Mouse (Mus musculus): ENCODE results near the gene Pum1. TPM values are rescaled to one million over a fixed set of nuclear protein-coding genes. Genes with fewer than 3 reads are reported as not detected.

The Pum1 gene
- polyA plus RNA-seq, 1 experiment: 42.8 TPM

- WGBS: 87% methylated on average over 9 of the region's 9 CpGs
- no peak for TF ChIP-seq POLR2A (IDR thresholded peaks at IDR 0.05; ENCODE audit: borderline replicate concordance, control insufficient read depth, low read depth, low read length)
- no peak for TF ChIP-seq CTCF (IDR thresholded peaks at IDR 0.05; ENCODE audit: control insufficient read depth, insufficient read depth, low read length)
- no peak overlapping the region for H3K27ac ChIP-seq (ENCODE audit: control insufficient read depth, insufficient read depth, low read depth, low read length, poor library complexity)
- no peak overlapping the region for H3K4me3 ChIP-seq (replicated peaks; ENCODE audit: control insufficient read depth, low read depth, low read length)
- H3K4me1 ChIP-seq (ENCODE audit: control insufficient read depth, insufficient read depth, low read length): no peaks in the 10 kb centered on the region
Observed at GRCm38 (mm10) chr4:130806746-130807145, 143.6 kb downstream of the Pum1 start.

- Histone ChIP-seq H3K4me1 (ENCODE audit: control insufficient read depth, insufficient read depth, low read length) (no peaks in the 10 kb centered on the region; the same call in 1 of the 2 replicates), H3K27ac (ENCODE audit: control insufficient read depth, insufficient read depth, low read depth, low read length, poor library complexity) (no peak overlapping the region), H3K4me3 (replicated peaks; ENCODE audit: control insufficient read depth, low read depth, low read length) (no peak overlapping the region)
- 82% methylated on average over 5 of the region's 5 CpGs for WGBS
- TF ChIP-seq POLR2A (IDR thresholded peaks at IDR 0.05; ENCODE audit: borderline replicate concordance, control insufficient read depth, low read depth, low read length): no peak
- TF ChIP-seq CTCF (IDR thresholded peaks at IDR 0.05; ENCODE audit: control insufficient read depth, insufficient read depth, low read length): no peak
Observed at GRCm38 (mm10) chr4:130809784-130810183, 146.7 kb downstream of the Pum1 start.

- WGBS: 86% methylated on average over 3 of the region's 3 CpGs
Observed at GRCm38 (mm10) chr4:130810845-130811244, 147.7 kb downstream of the Pum1 start.

GRCm38 (mm10) chr4:130811385-130811784 lies 148.3 kb downstream of the Pum1 start:
- H3K27ac ChIP-seq (ENCODE audit: control insufficient read depth, insufficient read depth, low read depth, low read length, poor library complexity): no peak overlapping the region
- no peaks in the 10 kb centered on the region; the same call in 1 of the 2 replicates for H3K4me1 ChIP-seq (ENCODE audit: control insufficient read depth, insufficient read depth, low read length)
- TF ChIP-seq POLR2A (IDR thresholded peaks at IDR 0.05; ENCODE audit: borderline replicate concordance, control insufficient read depth, low read depth, low read length): no peak
- no peak for TF ChIP-seq CTCF (IDR thresholded peaks at IDR 0.05; ENCODE audit: control insufficient read depth, insufficient read depth, low read length)
- no peak overlapping the region for H3K4me3 ChIP-seq (replicated peaks; ENCODE audit: control insufficient read depth, low read depth, low read length)
- 77% methylated on average over 7 of the region's 7 CpGs for WGBS

More at GRCm38 (mm10) chr4:130810845-130811244, 147.7 kb downstream of the Pum1 start:
- H3K4me1 ChIP-seq (ENCODE audit: control insufficient read depth, insufficient read depth, low read length): no peaks in the 10 kb centered on the region; the same call in 1 of the 2 replicates
- no peak overlapping the region for H3K27ac ChIP-seq (ENCODE audit: control insufficient read depth, insufficient read depth, low read depth, low read length, poor library complexity)
- no peak for TF ChIP-seq CTCF (IDR thresholded peaks at IDR 0.05; ENCODE audit: control insufficient read depth, insufficient read depth, low read length)
- no peak for TF ChIP-seq POLR2A (IDR thresholded peaks at IDR 0.05; ENCODE audit: borderline replicate concordance, control insufficient read depth, low read depth, low read length)
- no peak overlapping the region for H3K4me3 ChIP-seq (replicated peaks; ENCODE audit: control insufficient read depth, low read depth, low read length)

- Histone ChIP-seq H3K4me3 (replicated peaks; ENCODE audit: control insufficient read depth, low read depth, low read length) (no peak overlapping the region), H3K4me1 (ENCODE audit: control insufficient read depth, insufficient read depth, low read length) (no peaks in the 10 kb centered on the region; the same call in 1 of the 2 replicates), H3K27ac (ENCODE audit: control insufficient read depth, insufficient read depth, low read depth, low read length, poor library complexity) (no peak overlapping the region; the same call in 1 of the 2 replicates)
- WGBS: 58% methylated on average over 2 of the region's 2 CpGs
- TF ChIP-seq CTCF (IDR thresholded peaks at IDR 0.05; ENCODE audit: control insufficient read depth, insufficient read depth, low read length) (no peak), POLR2A (IDR thresholded peaks at IDR 0.05; ENCODE audit: borderline replicate concordance, control insufficient read depth, low read depth, low read length) (no peak)
Observed at GRCm38 (mm10) chr4:130813958-130814357, 150.8 kb downstream of the Pum1 start.

- 80% methylated on average over 8 of the region's 8 CpGs for WGBS
- no peaks in the 10 kb centered on the region; the same call in 1 of the 2 replicates for H3K4me1 ChIP-seq (ENCODE audit: control insufficient read depth, insufficient read depth, low read length)
- no peak overlapping the region for H3K4me3 ChIP-seq (replicated peaks; ENCODE audit: control insufficient read depth, low read depth, low read length)
- TF ChIP-seq POLR2A (IDR thresholded peaks at IDR 0.05; ENCODE audit: borderline replicate concordance, control insufficient read depth, low read depth, low read length) (no peak), CTCF (IDR thresholded peaks at IDR 0.05; ENCODE audit: control insufficient read depth, insufficient read depth, low read length) (no peak)
- H3K27ac ChIP-seq (ENCODE audit: control insufficient read depth, insufficient read depth, low read depth, low read length, poor library complexity): no peak overlapping the region
Observed at GRCm38 (mm10) chr4:130814742-130815330, 151.7 kb downstream of the Pum1 start.

- H3K4me1 ChIP-seq (ENCODE audit: control insufficient read depth, insufficient read depth, low read length): no peaks in the 10 kb centered on the region; the same call in 1 of the 2 replicates
- 77% methylated on average over 8 of the region's 8 CpGs for WGBS
- TF ChIP-seq POLR2A (IDR thresholded peaks at IDR 0.05; ENCODE audit: borderline replicate concordance, control insufficient read depth, low read depth, low read length) (no peak), CTCF (IDR thresholded peaks at IDR 0.05; ENCODE audit: control insufficient read depth, insufficient read depth, low read length) (no peak)
- no peak overlapping the region for H3K27ac ChIP-seq (ENCODE audit: control insufficient read depth, insufficient read depth, low read depth, low read length, poor library complexity)
- H3K4me3 ChIP-seq (replicated peaks; ENCODE audit: control insufficient read depth, low read depth, low read length): no peak overlapping the region
Observed at GRCm38 (mm10) chr4:130815860-130816259, 152.7 kb downstream of the Pum1 start.

GRCm38 (mm10) chr4:130819806-130820205 lies 156.7 kb downstream of the Pum1 start:
- Histone ChIP-seq H3K4me3 (replicated peaks; ENCODE audit: control insufficient read depth, low read depth, low read length) (no peak overlapping the region), H3K4me1 (ENCODE audit: control insufficient read depth, insufficient read depth, low read length) (no peaks in the 10 kb centered on the region), H3K27ac (ENCODE audit: control insufficient read depth, insufficient read depth, low read depth, low read length, poor library complexity) (no peak overlapping the region)
- no peak for TF ChIP-seq CTCF (IDR thresholded peaks at IDR 0.05; ENCODE audit: control insufficient read depth, insufficient read depth, low read length)
- no peak for TF ChIP-seq POLR2A (IDR thresholded peaks at IDR 0.05; ENCODE audit: borderline replicate concordance, control insufficient read depth, low read depth, low read length)
- WGBS: 75% methylated on average over 3 of the region's 3 CpGs
